In the genomic region with DNA sequence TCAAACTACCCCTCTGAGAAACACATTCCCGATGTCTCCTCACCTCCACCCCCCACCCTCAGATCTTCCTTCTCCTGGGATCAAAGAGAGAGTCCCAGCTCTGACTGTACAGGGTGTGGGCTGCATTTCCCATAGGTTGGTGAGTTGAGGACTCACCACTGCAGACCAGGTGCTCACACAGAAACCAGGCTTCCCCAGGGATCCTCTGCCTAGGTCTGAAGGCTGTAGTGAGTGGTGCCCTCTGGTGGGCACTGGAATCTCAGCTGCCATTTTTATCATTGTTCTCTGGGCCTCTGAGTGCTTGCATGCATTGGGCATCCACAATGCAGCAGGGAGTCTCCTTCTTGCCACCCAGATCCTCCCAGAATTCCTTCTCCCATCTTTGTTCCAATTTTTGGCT, we compare ENCODE assay signal across 9 mouse cellular contexts. TPM values are rescaled to one million over a fixed set of nuclear protein-coding genes. Genes with fewer than 3 reads are reported as not detected.
DNase-seq lines count a peak whose midpoint lies in the region; ATAC-seq lines count a peak whose summit lies in the region.
"Had no signal": no experiment of that assay in that cellular context is flagged by ENCODE, and none has a peak within 500 bp of the region (broad histone marks: within the 10 kb centered on the region; RNA-seq: fewer than 3 reads in every experiment).

No protein-coding gene starts in this region.

- no peaks in the 10 kb centered on the region for H3K9me3 ChIP-seq in kidney, embryonic 16.5 days (ENCODE audit: low read length)
- H3K9me3 ChIP-seq in embryonic facial prominence, embryonic 12.5 days: no peaks in the 10 kb centered on the region
- no peaks in the 10 kb centered on the region for H3K9me3 ChIP-seq in hindbrain, embryonic 11.5 days (ENCODE audit: control insufficient read depth, low read length)
- H3K9me3 ChIP-seq: embryonic facial prominence, embryonic 13.5 days had no signal

- no peak overlapping the region for H3K4me2 ChIP-seq in kidney, embryonic 16.5 days (replicated peaks; ENCODE audit: low read depth, low read length)
- H3K4me2 ChIP-seq in embryonic facial prominence, embryonic 12.5 days (replicated peaks): no peak overlapping the region
- H3K4me2 ChIP-seq in hindbrain, embryonic 11.5 days (replicated peaks; ENCODE audit: low read depth, low read length): no peak overlapping the region
- H3K4me2 ChIP-seq: embryonic facial prominence, embryonic 13.5 days had no signal

- H3K4me3 ChIP-seq in kidney, embryonic 16.5 days (ENCODE audit: low read length): no peak overlapping the region
- no peak overlapping the region for H3K4me3 ChIP-seq in embryonic facial prominence, embryonic 12.5 days
- H3K4me3 ChIP-seq in hindbrain, embryonic 11.5 days (ENCODE audit: low read depth, low read length): no peak overlapping the region
- H3K4me3 ChIP-seq: embryonic facial prominence, embryonic 13.5 days had no signal

- peak; percentile 29 for DNase-seq in kidney, adult 11 months
- peak; percentile 64 for DNase-seq in adrenal gland, postnatal 14 days
- DNase-seq in hindbrain, embryonic 11.5 days (ENCODE audit: low spot score): peak; percentile 73
- peak; percentile 70 to 77 for DNase-seq in layer of hippocampus, postnatal 14 days (ENCODE audit: low spot score in 2 of 2)
- DNase-seq in naive thymus-derived CD4-positive, alpha-beta T cell, adult 2 months (ENCODE audit: low read depth): peak; percentile 83
- DNase-seq in thymus, postnatal 0 days (ENCODE audit: low spot score): peak; percentile 85

- H3K4me1 ChIP-seq in kidney, embryonic 16.5 days (ENCODE audit: insufficient read depth, low read length): no peaks in the 10 kb centered on the region
- H3K4me1 ChIP-seq in embryonic facial prominence, embryonic 12.5 days: no peaks in the 10 kb centered on the region
- H3K4me1 ChIP-seq in hindbrain, embryonic 11.5 days (replicated peaks; ENCODE audit: control insufficient read depth, insufficient read depth, low read length): no peaks in the 10 kb centered on the region

- ATAC-seq in kidney, embryonic 16.5 days (ENCODE audit: low FRiP score, low TSS enrichment): no peak
- ATAC-seq in embryonic facial prominence, embryonic 12.5 days (ENCODE audit: insufficient number of reproducible peaks, insufficient read depth, low FRiP score, low TSS enrichment): 0 out of 2 replicates have a peak, but pooled peaks have one; percentile 19
- 0 out of 2 replicates have a peak, but pooled peaks have one; percentile 47 for ATAC-seq in hindbrain, embryonic 11.5 days (ENCODE audit: low FRiP score)

- 86% methylated on average over 1 of the region's 1 CpGs for WGBS in kidney, embryonic 16.5 days
- WGBS in embryonic facial prominence, embryonic 12.5 days: 54% methylated on average over 1 of the region's 1 CpGs
- WGBS in hindbrain, embryonic 11.5 days: 72% methylated on average over 1 of the region's 1 CpGs

- H3K27ac ChIP-seq in kidney, embryonic 16.5 days (ENCODE audit: low read length): no peak overlapping the region
- H3K27ac ChIP-seq in embryonic facial prominence, embryonic 12.5 days: no peak overlapping the region
- H3K27ac ChIP-seq in hindbrain, embryonic 11.5 days (ENCODE audit: low read depth, low read length): no peak overlapping the region
- H3K27ac ChIP-seq: embryonic facial prominence, embryonic 13.5 days had no signal

- H3K27me3 ChIP-seq in kidney, embryonic 16.5 days (ENCODE audit: insufficient read depth, low read length): no peaks in the 10 kb centered on the region
- H3K27me3 ChIP-seq in embryonic facial prominence, embryonic 12.5 days: no peaks in the 10 kb centered on the region
- H3K27me3 ChIP-seq in hindbrain, embryonic 11.5 days (ENCODE audit: control insufficient read depth, insufficient read depth, low read length): no peaks in the 10 kb centered on the region
- H3K27me3 ChIP-seq: embryonic facial prominence, embryonic 13.5 days had no signal

- H3K9ac ChIP-seq in kidney, embryonic 16.5 days (replicated peaks; ENCODE audit: low read length): no peak overlapping the region
- H3K9ac ChIP-seq in embryonic facial prominence, embryonic 12.5 days: no peak overlapping the region
- H3K9ac ChIP-seq in hindbrain, embryonic 11.5 days (ENCODE audit: low read depth, low read length): no peak overlapping the region
- H3K9ac ChIP-seq: embryonic facial prominence, embryonic 13.5 days had no signal

- H3K36me3 ChIP-seq in kidney, embryonic 16.5 days (ENCODE audit: insufficient read depth, low read length): no peaks in the 10 kb centered on the region
- no peaks in the 10 kb centered on the region for H3K36me3 ChIP-seq in embryonic facial prominence, embryonic 12.5 days
- H3K36me3 ChIP-seq in hindbrain, embryonic 11.5 days (ENCODE audit: control insufficient read depth, insufficient read depth, low read length): no peaks in the 10 kb centered on the region
- H3K36me3 ChIP-seq: embryonic facial prominence, embryonic 13.5 days had no signal

RNA-seq across cellular contexts. Expression of gene Ramp1, which starts 31.5 kb away (rescaled TPM):
- polyA plus RNA-seq in kidney, embryonic 16.5 days (2015; fragmentation: Nextera tagmentation; extraction: Ambion mirVana): 1.3 and 2.2 TPM in 2 replicates
- 8.0 and 9.5 TPM in 2 replicates for total RNA-seq in adrenal gland, postnatal 14 days (2021)
- polyA plus RNA-seq in embryonic facial prominence, embryonic 12.5 days (2016; fragmentation: Nextera tagmentation; extraction: Ambion mirVana): 1.2 and 1.9 TPM in 2 replicates
- 0.29 and 0.35 TPM in 2 replicates for polyA plus RNA-seq in hindbrain, embryonic 11.5 days (2014; fragmentation: Nextera tagmentation; extraction: Ambion mirVana)
- total RNA-seq in layer of hippocampus, postnatal 14 days (2021): 10 to 100 TPM; 51.3 to 53.0 TPM
- 156 and 158 TPM in 2 replicates for polyA plus RNA-seq in thymus, postnatal 0 days (2015; fragmentation: Nextera tagmentation; extraction: Ambion mirVana)

RNA-seq across cellular contexts. Expression of gene Ube2f, which starts 39.0 kb away (rescaled TPM):
- 71.7 and 74.9 TPM in 2 replicates for polyA plus RNA-seq in kidney, embryonic 16.5 days (2015; fragmentation: Nextera tagmentation; extraction: Ambion mirVana)
- total RNA-seq in adrenal gland, postnatal 14 days (2021): 70.5 and 85.1 TPM in 2 replicates
- 72.4 and 72.9 TPM in 2 replicates for polyA plus RNA-seq in embryonic facial prominence, embryonic 12.5 days (2016; fragmentation: Nextera tagmentation; extraction: Ambion mirVana)
- polyA plus RNA-seq in hindbrain, embryonic 11.5 days (2014; fragmentation: Nextera tagmentation; extraction: Ambion mirVana): 88.9 and 95.2 TPM in 2 replicates
- total RNA-seq in layer of hippocampus, postnatal 14 days (2021): 10 to 100 TPM; 57.2 to 57.4 TPM
- polyA plus RNA-seq in thymus, postnatal 0 days (2015; fragmentation: Nextera tagmentation; extraction: Ambion mirVana): 87.2 and 88.5 TPM in 2 replicates

Comparison
In these comparisons a context has a peak if more than half of its experiments do, and no peak if none do; other contexts are left out.
1. DNase-seq: peak in every context shown above with its lines; median percentile 85 in thymus, postnatal 0 days; 83 in naive thymus-derived CD4-positive, alpha-beta T cell, adult 2 months; 74 in layer of hippocampus, postnatal 14 days; 73 in hindbrain, embryonic 11.5 days; 64 in adrenal gland, postnatal 14 days; 29 in kidney, adult 11 months.
2. RNA of gene Ramp1, which starts 31.5 kb away (polyA plus RNA-seq): 156 to 158 TPM in thymus, postnatal 0 days; 1.3 to 2.2 TPM in kidney, embryonic 16.5 days, 1.2 to 1.9 TPM in embryonic facial prominence, embryonic 12.5 days and 0.29 to 0.35 TPM in hindbrain, embryonic 11.5 days; every median in the first group is over 10 times any median in the second.